Mouse (Mus musculus): ENCODE measurements around the gene Rnf10. TPM values are rescaled to one million over a fixed set of nuclear protein-coding genes. Genes with fewer than 3 reads are reported as not detected.

Rnf10 gene
- polyA plus RNA-seq, 1 experiment from 2014 or later = 172 TPM

GRCm38 (mm10) chr5:115212861-115213260 lies 59.8 kb downstream of the Rnf10 start:
- Histone ChIP-seq H3K4me3 (ENCODE audit: low read depth, low read length) (no peak overlapping the region), H3K27me3 (ENCODE audit: control insufficient read depth, insufficient read depth, low read depth, low read length) (no peaks in the 10 kb centered on the region), H3K9ac (ENCODE audit: low read depth, low read length) (no peak overlapping the region), H3K36me3 (ENCODE audit: control insufficient read depth, insufficient read depth, low read length) (no peaks in the 10 kb centered on the region), H3K4me1 (ENCODE audit: control insufficient read depth, insufficient read depth, low read length) (peaks cover 9% of the 10 kb centered on the region), H3K9me3 (replicated peaks; ENCODE audit: control insufficient read depth, low read length, poor library complexity, severe bottlenecking) (no peaks in the 10 kb centered on the region), H3K4me2 (ENCODE audit: low read length) (no peak overlapping the region), H3K27ac (ENCODE audit: low read length) (no peak overlapping the region)
- WGBS = 76% methylated on average over 4 of the region's 4 CpGs
- ATAC-seq = no peak

GRCm38 (mm10) chr5:115212451-115212850 lies 60.2 kb downstream of the Rnf10 start:
- WGBS = 77% methylated on average over 9 of the region's 9 CpGs
- Histone ChIP-seq H3K4me1 (ENCODE audit: control insufficient read depth, insufficient read depth, low read length) (peaks cover 9% of the 10 kb centered on the region), H3K27ac (ENCODE audit: low read length) (no peak overlapping the region), H3K9ac (ENCODE audit: low read depth, low read length) (no peak overlapping the region), H3K4me2 (ENCODE audit: low read length) (no peak overlapping the region), H3K27me3 (ENCODE audit: control insufficient read depth, insufficient read depth, low read depth, low read length) (no peaks in the 10 kb centered on the region), H3K36me3 (ENCODE audit: control insufficient read depth, insufficient read depth, low read length) (no peaks in the 10 kb centered on the region), H3K4me3 (ENCODE audit: low read depth, low read length) (no peak overlapping the region), H3K9me3 (replicated peaks; ENCODE audit: control insufficient read depth, low read length, poor library complexity, severe bottlenecking) (no peaks in the 10 kb centered on the region)
- no peak for ATAC-seq

- Histone ChIP-seq H3K27ac (ENCODE audit: low read length) (no peak overlapping the region), H3K27me3 (ENCODE audit: control insufficient read depth, insufficient read depth, low read depth, low read length) (no peaks in the 10 kb centered on the region), H3K9me3 (replicated peaks; ENCODE audit: control insufficient read depth, low read length, poor library complexity, severe bottlenecking) (no peaks in the 10 kb centered on the region), H3K4me1 (ENCODE audit: control insufficient read depth, insufficient read depth, low read length) (peaks cover 4% of the 10 kb centered on the region; the same call in 1 of the 2 replicates), H3K4me2 (ENCODE audit: low read length) (no peak overlapping the region), H3K36me3 (ENCODE audit: control insufficient read depth, insufficient read depth, low read length) (no peaks in the 10 kb centered on the region), H3K9ac (ENCODE audit: low read depth, low read length) (no peak overlapping the region), H3K4me3 (ENCODE audit: low read depth, low read length) (no peak overlapping the region)
- no peak for ATAC-seq
- 0% methylated on average over 1 of the region's 1 CpGs for whole genome bisulfite sequencing
These were observed 62.3 kb downstream of the Rnf10 start for GRCm38 (mm10) chr5:115210380-115210779.

- 73% methylated on average over 5 of the region's 5 CpGs for WGBS
- Histone ChIP-seq H3K36me3 (ENCODE audit: control insufficient read depth, insufficient read depth, low read length) (no peaks in the 10 kb centered on the region), H3K4me3 (ENCODE audit: low read depth, low read length) (no peak overlapping the region), H3K4me2 (ENCODE audit: low read length) (no peak overlapping the region), H3K4me1 (ENCODE audit: control insufficient read depth, insufficient read depth, low read length) (peaks cover 11% of the 10 kb centered on the region), H3K27me3 (ENCODE audit: control insufficient read depth, insufficient read depth, low read depth, low read length) (no peaks in the 10 kb centered on the region), H3K9ac (ENCODE audit: low read depth, low read length) (no peak overlapping the region), H3K9me3 (replicated peaks; ENCODE audit: control insufficient read depth, low read length, poor library complexity, severe bottlenecking) (no peaks in the 10 kb centered on the region), H3K27ac (ENCODE audit: low read length) (no peak overlapping the region)
- ATAC-seq = no peak
These were observed 64.1 kb downstream of the Rnf10 start for GRCm38 (mm10) chr5:115208601-115209000.

- no peaks in the 10 kb centered on the region for H3K27me3 ChIP-seq (ENCODE audit: control insufficient read depth, insufficient read depth, low read depth, low read length)
- no peak for ATAC-seq
- WGBS = 11% methylated on average over 9 of the region's 16 CpGs
These were observed 64.8 kb downstream of the Rnf10 start for GRCm38 (mm10) chr5:115207892-115208291.

GRCm38 (mm10) chr5:115207244-115207643 lies 65.5 kb downstream of the Rnf10 start:
- H3K9me3 ChIP-seq (replicated peaks; ENCODE audit: control insufficient read depth, low read length, poor library complexity, severe bottlenecking) = no peaks in the 10 kb centered on the region
- H3K4me1 ChIP-seq (ENCODE audit: control insufficient read depth, insufficient read depth, low read length) = peaks cover 11% of the 10 kb centered on the region
- no peak overlapping the region for H3K27ac ChIP-seq (ENCODE audit: low read length)
- no peaks in the 10 kb centered on the region for H3K36me3 ChIP-seq (ENCODE audit: control insufficient read depth, insufficient read depth, low read length)
- no peak overlapping the region for H3K4me2 ChIP-seq (ENCODE audit: low read length)
- no peak overlapping the region for H3K4me3 ChIP-seq (ENCODE audit: low read depth, low read length)
- no peak for ATAC-seq
- WGBS = 61% methylated on average over 5 of the region's 5 CpGs
- H3K27me3 ChIP-seq (ENCODE audit: control insufficient read depth, insufficient read depth, low read depth, low read length) = no peaks in the 10 kb centered on the region
- no peak overlapping the region for H3K9ac ChIP-seq (ENCODE audit: low read depth, low read length)

More at GRCm38 (mm10) chr5:115207892-115208291, 64.8 kb downstream of the Rnf10 start:
- no peak overlapping the region for H3K4me3 ChIP-seq (ENCODE audit: low read depth, low read length)
- H3K36me3 ChIP-seq (ENCODE audit: control insufficient read depth, insufficient read depth, low read length) = no peaks in the 10 kb centered on the region
- no peak overlapping the region for H3K27ac ChIP-seq (ENCODE audit: low read length)
- no peak overlapping the region for H3K4me2 ChIP-seq (ENCODE audit: low read length)
- peaks cover 11% of the 10 kb centered on the region for H3K4me1 ChIP-seq (ENCODE audit: control insufficient read depth, insufficient read depth, low read length)
- H3K9me3 ChIP-seq (replicated peaks; ENCODE audit: control insufficient read depth, low read length, poor library complexity, severe bottlenecking) = no peaks in the 10 kb centered on the region
- no peak overlapping the region for H3K9ac ChIP-seq (ENCODE audit: low read depth, low read length)

GRCm38 (mm10) chr5:115204562-115205311 lies 68.0 kb downstream of the Rnf10 start:
- Histone ChIP-seq H3K4me1 (ENCODE audit: control insufficient read depth, insufficient read depth, low read length) (peaks cover 11% of the 10 kb centered on the region), H3K27ac (ENCODE audit: low read length) (peak overlapping the region; percentile 47; the same call in 1 of the 2 replicates), H3K9me3 (replicated peaks; ENCODE audit: control insufficient read depth, low read length, poor library complexity, severe bottlenecking) (no peaks in the 10 kb centered on the region), H3K27me3 (ENCODE audit: control insufficient read depth, insufficient read depth, low read depth, low read length) (no peaks in the 10 kb centered on the region), H3K4me2 (ENCODE audit: low read length) (peak overlapping the region; percentile 60), H3K36me3 (ENCODE audit: control insufficient read depth, insufficient read depth, low read length) (no peaks in the 10 kb centered on the region), H3K4me3 (ENCODE audit: low read depth, low read length) (peak overlapping the region; percentile 26), H3K9ac (ENCODE audit: low read depth, low read length) (peak overlapping the region; percentile 55; the same call in 1 of the 2 replicates)
- 2% methylated on average over 31 of the region's 31 CpGs for WGBS
- ATAC-seq = peak; percentile 89

- Histone ChIP-seq H3K4me1 (ENCODE audit: control insufficient read depth, insufficient read depth, low read length) (peaks cover 11% of the 10 kb centered on the region), H3K27me3 (ENCODE audit: control insufficient read depth, insufficient read depth, low read depth, low read length) (no peaks in the 10 kb centered on the region), H3K9ac (ENCODE audit: low read depth, low read length) (peak overlapping the region; percentile 55; the same call in 1 of the 2 replicates), H3K36me3 (ENCODE audit: control insufficient read depth, insufficient read depth, low read length) (no peaks in the 10 kb centered on the region), H3K27ac (ENCODE audit: low read length) (peak overlapping the region; percentile 1; the same call in 1 of the 2 replicates), H3K4me3 (ENCODE audit: low read depth, low read length) (peak overlapping the region; percentile 26), H3K4me2 (ENCODE audit: low read length) (peak overlapping the region; percentile 60), H3K9me3 (replicated peaks; ENCODE audit: control insufficient read depth, low read length, poor library complexity, severe bottlenecking) (no peaks in the 10 kb centered on the region)
- ATAC-seq = 0 out of 2 replicates have a peak, but pooled peaks have one; percentile 62
- WGBS = 9% methylated on average over 23 of the region's 23 CpGs
These were observed 68.8 kb downstream of the Rnf10 start for GRCm38 (mm10) chr5:115203735-115204561.

Measured in midbrain, embryonic 16.5 days (tissue).